Mouse (Mus musculus): ENCODE results near the gene Cubn. TPM values are rescaled to one million over a fixed set of nuclear protein-coding genes. Genes with fewer than 3 reads are reported as not detected.

The Cubn gene
- polyA plus RNA-seq, 1 experiment from 2014 or later: 1.1 TPM

GRCm38 (mm10) chr2:13526205-13526604 lies 34.6 kb upstream of the Cubn start:
- DNase-seq (ENCODE audit: low read depth, low spot score) (no peak), ATAC-seq (no peak)
- POLR2A ChIA-PET: no interaction called here
- in situ Hi-C loops (cut with MboI; ENCODE audit: low pct_unique_long_range_greater_than_20kb): no loop called here
- CTCF ChIA-PET: interaction anchor here (1.0 to 1.3 kb wide), 2 partner anchors 12 to 73 kb away, joined by 3 to 4 read pairs; no protein-coding TSS in a partner anchor
- no peak for TF ChIP-seq CTCF (IDR thresholded peaks at IDR 0.05)
- no peaks in the 10 kb centered on the region for H3K27me3 ChIP-seq

- no peaks in the 10 kb centered on the region for H3K27me3 ChIP-seq
- no peak for TF ChIP-seq CTCF (IDR thresholded peaks at IDR 0.05)
- ChIA-PET POLR2A (no interaction called here), CTCF (interaction anchor here (0.7 to 1.6 kb wide), 4 partner anchors 11 to 14 kb away, joined by 3 to 4 read pairs (median 4); no protein-coding TSS in a partner anchor)
- no peak for ATAC-seq
- in situ Hi-C loops (cut with MboI; ENCODE audit: low pct_unique_long_range_greater_than_20kb): no loop called here
- DNase-seq (ENCODE audit: low read depth, low spot score): no peak
Observed at GRCm38 (mm10) chr2:13523540-13524456, 32.2 kb upstream of the Cubn start.

GRCm38 (mm10) chr2:13522106-13522505 lies 30.5 kb upstream of the Cubn start:
- no peaks in the 10 kb centered on the region for H3K27me3 ChIP-seq

GRCm38 (mm10) chr2:13514949-13515348 lies 23.3 kb upstream of the Cubn start:
- no peak for ATAC-seq
- CTCF ChIA-PET: no interaction called here
- DNase-seq (ENCODE audit: low read depth, low spot score): no peak
- H3K27me3 ChIP-seq: no peaks in the 10 kb centered on the region
- in situ Hi-C loops (cut with MboI; ENCODE audit: low pct_unique_long_range_greater_than_20kb): no loop called here
- POLR2A ChIA-PET: no interaction called here
- TF ChIP-seq CTCF (IDR thresholded peaks at IDR 0.05): no peak

More at GRCm38 (mm10) chr2:13522106-13522505, 30.5 kb upstream of the Cubn start:
- POLR2A ChIA-PET: no interaction called here
- CTCF ChIA-PET: interaction anchor here (1.3 kb wide), 1 partner anchor 11 kb away, joined by 3 read pairs; no protein-coding TSS in a partner anchor
- ATAC-seq (no peak), DNase-seq (ENCODE audit: low read depth, low spot score) (no peak)
- TF ChIP-seq CTCF (IDR thresholded peaks at IDR 0.05): no peak
- in situ Hi-C loops (cut with MboI; ENCODE audit: low pct_unique_long_range_greater_than_20kb): no loop called here

- in situ Hi-C loops (cut with MboI; ENCODE audit: low pct_unique_long_range_greater_than_20kb): no loop called here
- TF ChIP-seq CTCF (IDR thresholded peaks at IDR 0.05): no peak
- DNase-seq (ENCODE audit: low read depth, low spot score): no peak
- H3K27me3 ChIP-seq: no peaks in the 10 kb centered on the region
- ChIA-PET CTCF (interaction anchor here (1.6 kb wide), 1 partner anchor 54 kb away, joined by 4 read pairs; no protein-coding TSS in a partner anchor), POLR2A (no interaction called here)
- ATAC-seq: no peak
Observed at GRCm38 (mm10) chr2:13502717-13503116, 11.1 kb upstream of the Cubn start.

GRCm38 (mm10) chr2:13501553-13501952 lies 9.9 kb upstream of the Cubn start:
- TF ChIP-seq CTCF (IDR thresholded peaks at IDR 0.05): no peak
- no peak for DNase-seq (ENCODE audit: low read depth, low spot score)
- ChIA-PET CTCF (interaction anchor here (1.2 to 1.6 kb wide), 2 partner anchors 35 to 55 kb away, joined by 3 to 4 read pairs; no protein-coding TSS in a partner anchor), POLR2A (interaction anchor here (0.6 kb wide), 1 partner anchor 59 kb away, joined by 3 read pairs; no protein-coding TSS in a partner anchor)
- in situ Hi-C loops (cut with MboI; ENCODE audit: low pct_unique_long_range_greater_than_20kb): no loop called here
- ATAC-seq: no peak
- H3K27me3 ChIP-seq: no peaks in the 10 kb centered on the region

- ChIA-PET POLR2A (no interaction called here), CTCF (interaction anchor here (0.8 to 1.2 kb wide), 2 partner anchors 11 to 36 kb away, joined by 3 read pairs; no protein-coding TSS in a partner anchor)
- TF ChIP-seq CTCF (IDR thresholded peaks at IDR 0.05): no peak
- peak; percentile 80 for ATAC-seq
- DNase-seq (ENCODE audit: low read depth, low spot score): no peak
- H3K27me3 ChIP-seq: no peaks in the 10 kb centered on the region
- in situ Hi-C loops (cut with MboI; ENCODE audit: low pct_unique_long_range_greater_than_20kb): no loop called here
Observed at GRCm38 (mm10) chr2:13500298-13500999, 8.8 kb upstream of the Cubn start.

- H3K27me3 ChIP-seq: no peaks in the 10 kb centered on the region
- DNase-seq (ENCODE audit: low read depth, low spot score): no peak
- in situ Hi-C loops (cut with MboI; ENCODE audit: low pct_unique_long_range_greater_than_20kb): no loop called here
- no peak for TF ChIP-seq CTCF (IDR thresholded peaks at IDR 0.05)
- ChIA-PET CTCF (interaction anchor here (1.3 kb wide), 1 partner anchor 16 kb away, joined by 4 read pairs; no protein-coding TSS in a partner anchor), POLR2A (no interaction called here)
- no peak for ATAC-seq
Observed at GRCm38 (mm10) chr2:13499196-13499595, 7.6 kb upstream of the Cubn start.

GRCm38 (mm10) chr2:13496087-13496486 lies 4.5 kb upstream of the Cubn start:
- ATAC-seq (no peak), DNase-seq (ENCODE audit: low read depth, low spot score) (no peak)
- TF ChIP-seq CTCF (IDR thresholded peaks at IDR 0.05): no peak
- no peaks in the 10 kb centered on the region for H3K27me3 ChIP-seq
- POLR2A ChIA-PET: no interaction called here
- CTCF ChIA-PET: no interaction called here
- in situ Hi-C loops (cut with MboI; ENCODE audit: low pct_unique_long_range_greater_than_20kb): no loop called here

GRCm38 (mm10) chr2:13492927-13493326 lies 1.3 kb upstream of the Cubn start:
- ATAC-seq: no peak
- DNase-seq (ENCODE audit: low read depth, low spot score): no peak
- no peaks in the 10 kb centered on the region for H3K27me3 ChIP-seq
- in situ Hi-C loops (cut with MboI; ENCODE audit: low pct_unique_long_range_greater_than_20kb): no loop called here
- CTCF ChIA-PET: no interaction called here
- no peak for TF ChIP-seq CTCF (IDR thresholded peaks at IDR 0.05)
- POLR2A ChIA-PET: no interaction called here

- in situ Hi-C loops (cut with MboI; ENCODE audit: low pct_unique_long_range_greater_than_20kb): no loop called here
- no peaks in the 10 kb centered on the region for H3K27me3 ChIP-seq
- no peak for ATAC-seq
- no peak for DNase-seq (ENCODE audit: low read depth, low spot score)
- POLR2A ChIA-PET: no interaction called here
- CTCF ChIA-PET: no interaction called here
- TF ChIP-seq CTCF (IDR thresholded peaks at IDR 0.05): no peak
Observed at GRCm38 (mm10) chr2:13490480-13490879, 1.1 kb downstream of the Cubn start.
